Mouse (Mus musculus): ENCODE measurements around the gene Etl4.

DNA sequence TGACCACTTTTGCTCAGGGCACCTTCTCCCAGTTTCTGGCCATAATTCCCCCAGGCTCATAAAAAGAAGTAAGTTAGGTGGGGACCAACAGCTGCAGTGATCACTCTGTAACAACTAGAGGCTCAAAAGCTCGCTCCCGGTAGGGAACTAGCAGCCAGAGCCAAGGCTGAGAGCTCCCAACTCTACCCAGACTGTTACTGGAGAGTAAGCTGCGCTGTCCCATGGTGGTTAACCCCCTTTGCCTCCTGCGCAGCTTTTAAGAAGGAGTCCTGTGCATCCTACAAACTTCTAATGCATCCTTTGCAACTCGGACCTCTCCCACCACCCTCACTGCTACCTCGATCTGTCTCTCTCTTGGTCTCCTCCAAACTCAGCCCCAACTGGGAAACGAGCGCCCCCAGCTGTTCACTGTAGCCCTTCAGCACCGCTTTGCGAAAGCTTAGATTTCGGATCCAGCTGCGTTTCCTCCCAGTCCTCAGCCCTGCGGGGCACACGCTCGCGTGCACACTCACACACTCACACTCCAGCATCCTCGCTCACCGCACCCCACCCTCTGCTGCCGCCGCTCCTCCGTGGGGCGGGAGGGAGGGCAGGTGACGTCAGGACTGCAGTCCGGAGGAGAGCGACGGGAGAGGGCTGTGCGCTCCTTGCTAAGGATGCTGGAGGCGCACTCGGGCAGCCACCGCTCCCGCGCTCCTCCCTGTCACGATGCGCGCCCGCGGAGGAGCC, at the start of gene Etl4:
- TF ChIP-seq CTCF (IDR thresholded peaks at IDR 0.05 in 2 of 3, conservative IDR thresholded peaks at IDR 0.05 in 1 of 3; ENCODE audit: control insufficient read depth in 1 of 3, insufficient read depth in 1 of 3, low read depth in 2 of 3, low read length in 3 of 3, poor library complexity in 1 of 3, severe bottlenecking in 1 of 3) = no peak
- TF ChIP-seq CHD1 (IDR thresholded peaks at IDR 0.05; ENCODE audit: low read depth, low read length) = no peak
- no peak for TF ChIP-seq CHD2 (IDR thresholded peaks at IDR 0.05; ENCODE audit: low read length)
